ENCODE assay signal across 33 mouse cellular contexts in the genomic region with DNA sequence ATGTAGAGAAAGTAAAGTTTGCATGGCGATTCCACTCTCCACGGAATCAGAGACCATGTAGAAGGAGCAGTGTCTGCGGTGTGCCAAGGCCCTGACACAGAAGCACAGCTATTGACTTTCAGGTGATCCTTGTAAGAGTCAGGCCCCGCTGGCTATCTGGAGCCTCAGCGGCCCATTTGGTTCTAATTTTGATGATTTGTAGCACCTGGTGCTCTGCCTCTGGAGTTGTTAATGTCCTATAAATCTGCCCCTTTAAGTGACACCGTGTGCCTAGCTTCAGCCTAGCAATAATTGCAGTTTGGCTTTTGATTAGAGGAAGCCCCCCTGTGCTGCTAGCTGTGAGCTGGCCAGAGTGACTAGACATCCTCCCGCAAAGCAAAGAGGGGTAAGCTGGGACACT. TPM values are rescaled to one million over a fixed set of nuclear protein-coding genes. Genes with fewer than 3 reads are reported as not detected.
DNase-seq lines count a peak whose midpoint lies in the region; ATAC-seq lines count a peak whose summit lies in the region.
"Had no signal": no experiment of that assay in that cellular context is flagged by ENCODE, and none has a peak within 500 bp of the region (broad histone marks: within the 10 kb centered on the region; RNA-seq: fewer than 3 reads in every experiment).

No protein-coding gene starts in this region.

- intact Hi-C loops in left cerebral cortex, postnatal 14 days (cut with DNase I) = no loop called here

- no peak overlapping the region for H3K27ac ChIP-seq in embryonic facial prominence, embryonic 10.5 days (replicated peaks)
- H3K27ac ChIP-seq in limb, embryonic 11.5 days (replicated peaks; ENCODE audit: low read depth, low read length) = no peak overlapping the region
- H3K27ac ChIP-seq: embryonic facial prominence, embryonic 12.5 days; gastrocnemius, adult 2 months; heart, adult 2 months; heart, embryonic 13.5 days; hindbrain, embryonic 15.5 days; liver, embryonic 14.5 days; macrophage; midbrain, embryonic 10.5 days; neural tube, embryonic 12.5 days had no signal

- 48% methylated on average over 7 of the region's 7 CpGs for WGBS in embryonic facial prominence, embryonic 10.5 days
- 7% methylated on average over 7 of the region's 7 CpGs for WGBS in limb, embryonic 11.5 days

- no peak overlapping the region for H3K4me2 ChIP-seq in limb, embryonic 11.5 days (ENCODE audit: low read depth, severe bottlenecking)
- H3K4me2 ChIP-seq: embryonic facial prominence, embryonic 12.5 days; heart, embryonic 13.5 days; hindbrain, embryonic 15.5 days; neural tube, embryonic 12.5 days had no signal

- no peak overlapping the region for H3K4me3 ChIP-seq in embryonic facial prominence, embryonic 10.5 days
- H3K4me3 ChIP-seq in limb, embryonic 11.5 days (ENCODE audit: low read depth, low read length) = no peak overlapping the region
- H3K4me3 ChIP-seq: embryonic facial prominence, embryonic 12.5 days; gastrocnemius, adult 2 months; heart, adult 2 months; heart, embryonic 13.5 days; hindbrain, embryonic 15.5 days; midbrain, embryonic 10.5 days; neural tube, embryonic 12.5 days had no signal

- DNase-seq in embryo, embryonic 11 days = peak; percentile 65
- DNase-seq in embryonic facial prominence, embryonic 10.5 days (ENCODE audit: low spot score) = peak; percentile 61
- peak; percentile 80 for DNase-seq in limb, embryonic 11.5 days (ENCODE audit: low spot score)
- no peak for DNase-seq in Muller cell, postnatal 12 days (ENCODE audit: inconsistent ontology term)
- no peak for DNase-seq in kidney, postnatal 4 days
- no peak for DNase-seq in left cerebral cortex, postnatal 14 days (ENCODE audit: low spot score in 2 of 2)
- DNase-seq: adrenal gland, adult 8-10 months; B cell, adult 2 months; cerebellum, adult 2 months; cerebellum, postnatal 25 days; gastrocnemius, adult 2 months; heart, adult 2 months; heart, postnatal 10 days; kidney, adult 2 months; kidney, postnatal 10 days; layer of hippocampus, adult 9-11 months; liver; lung, adult 2 months; lung, postnatal 10 days; thymus, adult 2 months; thymus, postnatal 4 days had no signal

- H3K27me3 ChIP-seq in embryonic facial prominence, embryonic 10.5 days (replicated peaks; ENCODE audit: low read depth, poor library complexity, severe bottlenecking) = peaks cover 15% of the 10 kb centered on the region; the same call in 1 of the 2 replicates
- H3K27me3 ChIP-seq in limb, embryonic 11.5 days (ENCODE audit: control insufficient read depth, insufficient read depth, low read length) = no peaks in the 10 kb centered on the region
- H3K27me3 ChIP-seq: embryonic facial prominence, embryonic 12.5 days; hindbrain, embryonic 15.5 days; neural tube, embryonic 12.5 days had no signal

- peaks cover 7% of the 10 kb centered on the region; the same call in 1 of the 2 replicates for H3K9me3 ChIP-seq in embryonic facial prominence, embryonic 10.5 days
- no peaks in the 10 kb centered on the region for H3K9me3 ChIP-seq in limb, embryonic 11.5 days (ENCODE audit: control insufficient read depth, low read length)
- H3K9me3 ChIP-seq: embryonic facial prominence, embryonic 12.5 days; heart, embryonic 13.5 days; hindbrain, embryonic 15.5 days; neural tube, embryonic 12.5 days had no signal

- H3K4me1 ChIP-seq in embryonic facial prominence, embryonic 10.5 days = peaks cover 18% of the 10 kb centered on the region
- H3K4me1 ChIP-seq in limb, embryonic 11.5 days (ENCODE audit: control insufficient read depth, insufficient read depth, low read length) = peaks cover 20% of the 10 kb centered on the region
- H3K4me1 ChIP-seq: heart, embryonic 13.5 days; hindbrain, embryonic 15.5 days; midbrain, embryonic 10.5 days; neural tube, embryonic 12.5 days had no signal

- no peak overlapping the region for H3K9ac ChIP-seq in limb, embryonic 11.5 days (ENCODE audit: low read length)
- H3K9ac ChIP-seq: embryonic facial prominence, embryonic 12.5 days; heart, embryonic 13.5 days; hindbrain, embryonic 15.5 days; liver, embryonic 14.5 days; neural tube, embryonic 12.5 days had no signal

- ATAC-seq in limb, embryonic 11.5 days (ENCODE audit: insufficient number of reproducible peaks, low FRiP score, low TSS enrichment, low read depth) = peak; percentile 67
- ATAC-seq: activated CD4-positive, CD25-positive, alpha-beta regulatory T cell, adult 4 months; forebrain, embryonic 14.5 days; midbrain, embryonic 16.5 days had no signal

- no peaks in the 10 kb centered on the region for H3K36me3 ChIP-seq in embryonic facial prominence, embryonic 10.5 days (replicated peaks)
- no peaks in the 10 kb centered on the region for H3K36me3 ChIP-seq in limb, embryonic 11.5 days (ENCODE audit: control insufficient read depth, insufficient read depth, low read length)
- H3K36me3 ChIP-seq: embryonic facial prominence, embryonic 12.5 days; heart, embryonic 13.5 days; hindbrain, embryonic 15.5 days; midbrain, embryonic 10.5 days; neural tube, embryonic 12.5 days had no signal

RNA-seq across cellular contexts. Expression of a gene that starts 46.2 kb away (rescaled TPM):
- polyA plus RNA-seq in embryonic facial prominence, embryonic 10.5 days (2016; fragmentation: Nextera tagmentation; extraction: Ambion mirVana) = 53.7 and 58.9 TPM in 2 replicates
- polyA plus RNA-seq in limb, embryonic 11.5 days (2014; fragmentation: Nextera tagmentation; extraction: Ambion mirVana) = 52.8 and 54.1 TPM in 2 replicates
- total RNA-seq in left cerebral cortex, postnatal 14 days (2021) = 10 to 100 TPM; 43.4 to 44.5 TPM

RNA-seq across cellular contexts. Expression of a gene that starts 52.6 kb away (rescaled TPM):
- polyA plus RNA-seq in embryonic facial prominence, embryonic 10.5 days (2016; fragmentation: Nextera tagmentation; extraction: Ambion mirVana) = 0.67 and 0.85 TPM in 2 replicates
- polyA plus RNA-seq in limb, embryonic 11.5 days (2014; fragmentation: Nextera tagmentation; extraction: Ambion mirVana) = 5.2 and 5.8 TPM in 2 replicates
- under 1 TPM in 1 of 2 experiments, not detected in 1; 0.13 TPM for total RNA-seq in left cerebral cortex, postnatal 14 days (2021)
- total RNA-seq: gastrocnemius, adult 2 months; heart, adult 2 months; heart, postnatal 10 days; hematopoietic stem cell, adult 5-6 weeks had no signal
- polyA plus RNA-seq: activated CD4-positive, CD25-positive, alpha-beta regulatory T cell, adult 4 months; cerebellum, adult 2 months; forebrain, embryonic 14.5 days; heart, adult 2 months; heart, embryonic 13.5 days; intestine, embryonic 14.5 days; kidney, adult 2 months; liver, embryonic 14.5 days; macrophage had no signal

Comparison
In these comparisons a context has a peak if more than half of its experiments do, and no peak if none do; other contexts are left out.
1. DNase-seq: peak in embryo, embryonic 11 days (single experiment), embryonic facial prominence, embryonic 10.5 days (single experiment) and limb, embryonic 11.5 days (single experiment); none in Muller cell, postnatal 12 days (single experiment), kidney, postnatal 4 days (0 of 2) and left cerebral cortex, postnatal 14 days (0 of 2).